Mouse (Mus musculus) effector memory CD4-positive, alpha-beta T cell, adult 5 months (primary cell): ENCODE measurements around the gene Wnt3a. TPM values are rescaled to one million over a fixed set of nuclear protein-coding genes. Genes with fewer than 3 reads are reported as not detected.

Experiments used
- polyA plus RNA-seq: library from polyadenylated mRNA; unstranded; fragments of 100-300 nt; shearing (Covaris generic); gene quantifications from one replicate; pipeline ENCODE4 v1.2.1, GENCODE M21; 2017

Gene Wnt3a
- not detected for polyA plus RNA-seq

DNA sequence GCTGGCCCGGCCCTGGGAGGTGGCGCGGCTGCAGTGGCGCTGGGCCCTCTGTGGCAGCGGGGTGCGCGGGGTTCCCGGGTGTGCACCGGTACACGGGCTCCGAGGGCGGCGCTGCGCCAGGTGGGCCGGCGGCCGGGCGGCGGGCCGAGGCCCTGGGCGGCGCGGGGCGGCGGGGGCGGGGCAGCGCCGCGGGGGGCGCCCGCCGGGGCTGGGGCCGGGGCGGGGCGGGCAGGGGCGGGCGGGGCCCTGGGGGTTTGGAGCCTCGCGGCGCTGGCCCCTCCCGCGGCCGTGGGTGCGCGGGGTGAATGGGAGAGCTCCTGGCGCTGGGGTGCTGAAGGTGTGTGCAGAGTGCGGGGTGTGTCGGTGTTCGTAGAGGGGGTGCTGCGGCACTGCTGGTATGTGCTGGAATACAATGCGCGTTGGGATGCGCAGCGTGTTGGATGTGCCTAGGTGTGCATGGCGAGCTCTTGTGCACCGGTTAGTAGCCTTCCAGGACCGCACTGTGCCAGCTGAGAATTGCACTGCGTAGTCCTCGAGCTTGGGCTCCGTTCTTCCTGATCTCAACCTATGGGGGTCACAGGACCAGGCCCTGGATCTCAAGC lies at the start of gene Wnt3a:
Gene Wnt3a, minus strand, starts transcription at position 51 of the 602 bp plus-strand sequence.

DNA sequence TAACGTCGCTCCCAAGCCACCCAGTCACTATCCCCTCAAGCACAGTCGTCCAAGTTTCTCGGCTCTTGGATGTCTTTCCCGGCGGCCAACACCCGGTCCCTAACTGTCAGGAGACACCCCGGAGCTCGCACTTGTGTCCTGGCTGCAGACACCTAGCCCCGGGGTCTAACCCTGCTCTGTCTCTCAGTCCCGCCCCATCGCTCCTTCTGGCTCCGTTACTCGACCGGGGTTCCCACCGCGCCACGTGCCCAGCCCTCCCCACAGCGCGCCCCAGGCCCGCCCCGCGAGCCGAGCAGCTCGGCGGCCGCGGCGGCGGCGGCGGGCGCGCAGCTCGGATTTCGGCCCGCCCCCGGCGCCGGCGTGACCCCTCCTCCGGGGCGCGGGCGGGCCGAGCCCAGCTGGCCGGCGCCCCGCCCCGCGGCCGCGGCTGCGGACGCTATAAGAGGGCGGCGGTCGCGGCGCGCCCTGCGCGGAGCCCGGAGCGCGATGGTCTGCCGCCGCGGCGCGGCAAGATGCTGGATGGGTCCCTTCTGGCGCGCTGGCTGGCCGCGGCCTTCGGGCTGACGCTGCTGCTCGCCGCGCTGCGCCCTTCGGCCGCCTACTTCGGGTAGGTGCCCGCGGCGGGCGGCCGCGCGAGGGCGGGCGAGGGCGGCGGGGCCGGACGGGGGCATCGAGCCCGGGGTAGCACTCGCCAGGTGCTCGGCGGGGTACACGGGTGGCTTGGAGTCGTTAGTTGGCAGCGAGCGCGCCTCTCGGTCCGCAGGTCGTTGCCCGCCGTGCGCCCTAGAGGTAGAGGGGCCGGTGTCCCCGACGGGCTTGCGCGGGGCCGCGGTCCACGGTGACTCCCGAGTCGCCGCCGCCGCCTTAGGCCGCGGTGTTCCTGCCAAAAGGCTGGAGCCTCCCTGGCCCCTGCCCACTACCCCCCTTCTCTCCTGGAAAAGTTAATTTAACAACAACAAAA lies 16.2 kb upstream of the Wnt3a start, which contains the start of gene Wnt9a:
Gene Wnt9a, plus strand, starts transcription at position 468 of the 961 bp plus-strand sequence.

DNA sequence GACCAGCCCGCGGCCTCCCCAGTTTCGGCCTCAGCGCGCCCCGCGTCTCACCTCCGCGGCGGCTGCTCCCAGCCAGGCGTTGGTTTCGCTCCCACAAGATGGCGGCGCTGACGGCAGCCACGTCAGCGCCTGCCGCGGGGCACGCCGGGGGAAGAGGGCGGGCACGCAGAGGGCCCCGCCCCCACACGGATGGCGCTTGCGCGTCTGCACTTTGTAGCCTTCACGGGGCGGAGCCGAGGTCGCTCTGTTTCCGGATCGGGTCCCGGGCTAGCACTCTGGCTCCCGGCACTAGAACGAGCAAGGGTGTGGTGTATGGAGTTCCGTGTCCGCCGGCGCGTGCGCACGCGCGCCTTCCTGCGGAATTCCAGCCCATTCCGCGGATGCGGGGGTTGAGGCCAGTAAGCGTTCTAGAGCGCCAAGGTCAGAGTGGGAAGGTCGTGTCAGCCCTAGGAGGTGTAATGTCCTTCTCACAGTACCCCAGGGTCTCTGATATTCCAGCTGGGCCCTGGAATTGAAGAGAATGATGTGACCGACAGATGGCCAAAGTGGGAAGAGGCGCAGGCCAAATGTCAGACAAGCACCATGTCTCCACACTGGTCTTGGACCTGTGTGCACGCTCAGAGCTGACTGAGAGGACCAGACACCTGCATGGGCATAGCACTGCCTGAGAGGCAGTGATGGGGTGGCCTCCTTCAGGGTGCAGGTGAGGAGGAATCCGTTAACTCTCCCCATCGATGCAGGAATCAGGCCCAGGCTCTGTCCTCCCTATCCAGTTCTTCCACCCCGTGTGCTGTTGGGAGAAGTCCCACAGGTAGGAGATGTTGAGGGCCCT lies 62.2 kb downstream of the Wnt3a start, which contains the start of gene Arf1:
Gene Arf1, minus strand, starts transcription at position 149 of the 832 bp plus-strand sequence.

DNA sequence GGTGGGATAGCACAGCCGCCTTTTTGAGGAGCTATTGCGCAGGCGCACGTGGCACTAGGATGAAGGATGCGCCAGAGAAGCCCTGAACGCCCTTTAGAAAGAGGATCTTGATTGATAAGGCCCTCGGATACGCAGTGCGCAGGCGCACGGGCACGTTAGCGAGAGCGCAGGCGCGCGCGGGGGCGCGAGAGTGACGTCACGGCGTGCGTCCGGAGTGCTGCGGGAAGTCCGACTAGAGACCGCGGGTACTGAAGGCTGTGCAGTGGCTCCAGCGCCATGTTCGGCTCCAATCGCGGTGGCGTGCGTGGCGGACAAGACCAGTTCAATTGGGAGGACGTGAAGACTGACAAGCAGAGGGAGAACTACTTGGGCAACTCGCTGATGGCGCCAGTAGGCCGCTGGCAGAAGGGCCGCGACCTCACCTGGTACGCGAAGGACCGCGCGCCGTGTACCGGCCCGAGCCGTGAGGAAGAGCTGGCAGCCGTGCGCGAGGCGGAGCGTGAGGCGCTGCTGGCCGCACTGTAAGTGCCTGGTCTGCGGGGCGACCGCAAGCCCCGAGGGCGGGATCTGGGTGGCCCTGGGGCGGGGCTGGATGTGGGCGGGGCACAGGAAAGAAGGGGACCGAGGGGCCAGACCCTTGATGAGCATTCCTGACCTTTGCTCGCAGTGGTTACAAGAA lies 82.3 kb downstream of the Wnt3a start, which contains the start of gene 2310033P09Rik:
Gene 2310033P09Rik, plus strand, starts transcription at position 169 of the 679 bp plus-strand sequence.

DNA sequence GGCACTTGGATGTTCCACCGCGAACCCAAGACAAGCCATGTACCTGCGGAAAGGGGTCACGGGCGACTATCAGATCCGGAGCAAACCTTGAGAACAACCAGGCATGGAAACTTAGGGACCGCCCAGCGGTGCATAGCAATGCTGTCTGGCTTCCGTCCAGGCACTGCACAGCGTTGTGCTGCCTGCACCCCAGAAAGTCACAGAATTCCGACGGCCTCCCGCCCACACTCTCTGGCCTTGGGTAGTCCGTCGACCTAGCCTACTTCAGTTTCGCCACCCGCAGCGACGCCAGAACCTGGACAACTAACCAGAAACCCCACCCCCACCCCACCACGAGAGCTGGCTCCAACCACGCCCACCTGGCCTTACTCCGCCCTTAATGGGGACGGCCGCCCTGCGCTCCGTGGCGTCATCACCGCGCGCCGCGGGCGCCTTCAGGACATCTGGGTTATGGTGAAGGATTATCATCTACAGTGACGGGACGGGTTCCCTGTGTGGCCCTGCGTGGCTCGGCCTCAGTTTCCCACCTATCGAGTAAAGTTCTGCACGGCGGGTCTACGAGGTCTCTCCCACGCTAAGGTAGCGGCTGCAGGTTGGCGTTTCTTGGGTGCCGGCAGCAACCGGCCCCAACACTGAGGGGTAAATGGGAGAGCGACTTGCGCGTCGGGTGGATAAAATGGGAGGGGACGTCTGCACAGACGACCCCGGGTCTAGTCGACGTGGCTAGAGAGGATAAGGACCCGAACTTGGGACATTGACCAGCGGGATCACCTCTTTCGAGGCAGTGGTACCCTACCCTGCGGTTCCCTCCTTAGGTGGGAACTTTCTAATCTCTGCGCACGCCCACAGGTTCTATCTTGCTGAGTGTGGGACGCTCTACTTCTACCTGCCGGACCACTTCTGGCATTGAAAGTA lies 88.2 kb downstream of the Wnt3a start, which contains the start of gene Mrpl55:
Gene Mrpl55, plus strand, starts transcription at position 406 of the 915 bp plus-strand sequence.

Other genes with a start within 250 kb of the Wnt3a start
- not detected for gene Obscn, start 154.3 kb downstream of the Wnt3a start, polyA plus RNA-seq
- 16.7 TPM for gene Iba57, start 127.0 kb downstream of the Wnt3a start, polyA plus RNA-seq
- gene Gjc2, start 107.5 kb downstream of the Wnt3a start, polyA plus RNA-seq = not detected
- 56.0 TPM for gene Guk1, start 98.5 kb downstream of the Wnt3a start, polyA plus RNA-seq
- gene Mrpl55, start 88.3 kb downstream of the Wnt3a start, polyA plus RNA-seq = 20.8 TPM
- gene 2310033P09Rik, start 82.4 kb downstream of the Wnt3a start, polyA plus RNA-seq = 43.8 TPM
- 584 TPM for gene Arf1, start 62.5 kb downstream of the Wnt3a start, polyA plus RNA-seq
- gene Wnt9a, start 16.2 kb upstream of the Wnt3a start, polyA plus RNA-seq = not detected
- not detected for gene Prss38, start 84.9 kb upstream of the Wnt3a start, polyA plus RNA-seq
- gene Jmjd4, start 159.3 kb upstream of the Wnt3a start, polyA plus RNA-seq = 7.3 TPM
- gene Snap47, start 160.4 kb upstream of the Wnt3a start, polyA plus RNA-seq = 27.7 TPM
- gene Zfp867, start 181.7 kb upstream of the Wnt3a start, polyA plus RNA-seq = 1.7 TPM
- gene Zkscan17, start 236.0 kb upstream of the Wnt3a start, polyA plus RNA-seq = 17.6 TPM